Mouse (Mus musculus) inflammation-experienced regulatory T-cells, adult 6 months (primary cell): ENCODE data around the gene Dnajc3. TPM values are rescaled to one million over a fixed set of nuclear protein-coding genes. Genes with fewer than 3 reads are reported as not detected.

Experiments used
- polyA plus RNA-seq, 3 experiments: library from polyadenylated mRNA; unstranded; fragments of 100-300 nt; shearing (Covaris generic); gene quantifications; one replicate each; pipeline ENCODE4 v1.2.1; 2017

The Dnajc3 gene
- polyA plus RNA-seq, 3 experiments from 2014 or later = 39.4 to 48.4 (median 39.7) TPM

Other genes starting within 250 kb of the Dnajc3 start
- gene Abcc4, start 231.8 kb upstream of the Dnajc3 start, polyA plus RNA-seq = 1 to 10 TPM; 7.2 to 9.6 (median 8.2) TPM
- 1 to 10 TPM in 2 of 3 experiments, under 1 TPM in 1; 0.49 to 2.1 (median 2.1) TPM for gene Cldn10, start 150.1 kb upstream of the Dnajc3 start, polyA plus RNA-seq
- 10 to 100 TPM in 2 of 3 experiments, 1 to 10 TPM in 1; 5.0 to 17.5 (median 11.8) TPM for gene Dzip1, start 12.5 kb upstream of the Dnajc3 start, polyA plus RNA-seq
- 1 to 10 TPM in 2 of 3 experiments, under 1 TPM in 1; 0.59 to 3.8 (median 3.0) TPM for gene Uggt2, start 161.5 kb downstream of the Dnajc3 start, polyA plus RNA-seq
- gene Hs6st3, start 200.4 kb downstream of the Dnajc3 start, polyA plus RNA-seq = not detected